Mouse (Mus musculus) MEL (cell line): Measurements from ENCODE around the gene Lman2.
A peak's percentile ranks its signal among the peaks of the same experiment; 100 is the strongest.

ENCODE experiments used
- CHD1 ChIP-seq: IDR thresholded peaks from 2 replicates; pipeline ENCODE4 v1.6.1; 2012; ENCODE audit warnings: low read depth, mild to moderate bottlenecking, inconsistent platforms, low read length, improper control_type of control experiment
- CTCF ChIP-seq, 3 experiments: IDR thresholded peaks in 2 of 3; conservative IDR thresholded peaks in 1 of 3; 2 replicates each; pipeline ENCODE4 v1.5.1; 2011 to 2012; ENCODE audit warnings: low read length in 3 of 3, low read depth in 2 of 3, mild to moderate bottlenecking in 2 of 3, improper control_type of control experiment in 1 of 3, inconsistent platforms in 1 of 3, mixed read lengths in 1 of 3, moderate library complexity in 1 of 3; ENCODE audit not compliant: control insufficient read depth in 1 of 3, insufficient read depth in 1 of 3, poor library complexity in 1 of 3, severe bottlenecking in 1 of 3
- HCFC1 ChIP-seq: IDR thresholded peaks from 2 replicates; pipeline ENCODE4 v1.6.1; 2012; ENCODE audit warnings: low read depth, mild to moderate bottlenecking, inconsistent platforms, low read length, improper control_type of control experiment, moderate library complexity
- NRF1 ChIP-seq: IDR thresholded peaks from 2 replicates; pipeline ENCODE4 v1.6.1; 2014; ENCODE audit warnings: low read depth, mild to moderate bottlenecking, inconsistent platforms, low read length, improper control_type of control experiment, moderate library complexity; ENCODE audit not compliant: poor library complexity, insufficient read depth, severe bottlenecking
- POLR2A ChIP-seq, 2 experiments: IDR thresholded peaks; 2 replicates each; pipeline ENCODE4 v1.6.1; 2011 to 2012; ENCODE audit warnings: low read length in 2 of 2, mild to moderate bottlenecking in 2 of 2, control low read depth in 1 of 2, improper control_type of control experiment in 1 of 2, low read depth in 1 of 2, moderate library complexity in 1 of 2; ENCODE audit not compliant: control insufficient read depth in 1 of 2, insufficient read depth in 1 of 2, poor library complexity in 1 of 2
- TBP ChIP-seq: IDR thresholded peaks from 2 replicates; pipeline ENCODE4 v1.8.0; 2011; ENCODE audit warnings: low read depth, low read length, improper control_type of control experiment

DNA sequence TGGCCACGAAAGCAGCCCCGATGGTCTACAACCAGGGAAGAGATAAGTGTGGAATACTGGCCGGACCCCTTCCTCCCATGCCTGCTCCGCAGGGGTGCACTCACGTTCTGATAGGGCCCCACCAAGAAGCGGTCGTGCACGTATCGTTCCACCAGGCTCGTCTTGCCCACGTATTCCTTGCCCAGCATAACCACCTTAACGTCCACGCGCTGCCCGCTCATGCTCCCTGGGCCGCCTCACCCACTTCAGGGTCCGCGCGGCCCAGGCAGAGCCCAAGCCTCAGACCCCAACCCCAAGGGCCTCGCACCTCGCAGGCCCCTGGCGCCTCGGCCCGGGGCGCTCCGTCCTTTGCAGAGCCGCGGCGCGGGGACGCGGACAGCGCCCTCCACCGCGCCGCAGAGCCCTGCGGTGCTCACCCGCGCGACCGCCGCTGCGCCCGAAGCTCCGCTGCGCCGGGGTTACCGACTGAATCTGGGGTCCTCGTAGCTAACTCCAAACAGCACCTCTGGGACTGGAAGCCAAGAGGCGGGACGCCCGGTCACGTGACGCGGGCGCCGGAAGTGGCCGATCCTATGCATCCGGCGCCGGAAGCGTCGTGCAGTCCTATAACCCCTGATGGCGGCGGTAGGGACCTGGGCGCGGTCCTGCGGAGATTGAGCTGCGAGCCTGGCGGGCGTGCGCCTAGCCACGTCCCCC, 41.0 kb downstream of the Lman2 start, which contains the start of gene Rab24:
- TF ChIP-seq CTCF (IDR thresholded peaks at IDR 0.05 in 2 of 3, conservative IDR thresholded peaks at IDR 0.05 in 1 of 3; ENCODE audit: control insufficient read depth in 1 of 3, insufficient read depth in 1 of 3, low read depth in 2 of 3, low read length in 3 of 3, poor library complexity in 1 of 3, severe bottlenecking in 1 of 3) (no peak), POLR2A (IDR thresholded peaks at IDR 0.05; ENCODE audit: control insufficient read depth in 1 of 2, insufficient read depth in 1 of 2, low read depth in 1 of 2, low read length in 2 of 2, poor library complexity in 1 of 2) (peak; percentile 68 to 89; a peak in 3 of 4 replicates), TBP (peak; percentile 90), HCFC1 (peak; percentile 87), NRF1 (no peak), CHD1 (no peak)
